16 mouse cellular contexts compared by ENCODE assay signal in the genomic region with DNA sequence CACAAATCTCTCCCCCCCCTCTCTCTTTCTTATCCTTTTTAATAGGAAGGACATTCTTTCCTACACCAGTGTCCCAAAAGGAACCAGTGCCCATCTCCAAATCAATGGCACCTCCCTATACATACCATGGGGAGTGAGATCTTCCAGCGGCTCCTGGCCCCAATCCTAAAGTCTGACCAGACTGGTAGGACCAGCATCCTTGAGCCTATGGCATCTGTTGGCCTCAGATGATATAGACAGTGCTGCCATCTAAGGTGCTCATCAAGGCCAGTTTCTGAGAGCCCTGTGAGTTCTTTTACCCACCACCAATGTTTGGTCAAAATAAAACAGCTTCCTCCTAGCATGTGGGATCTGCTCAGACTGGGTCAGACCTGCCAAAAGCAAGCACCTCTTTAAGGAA. TPM values are rescaled to one million over a fixed set of nuclear protein-coding genes. Genes with fewer than 3 reads are reported as not detected.
DNase-seq lines count a peak whose midpoint lies in the region; ATAC-seq and TF ChIP-seq lines count a peak whose summit lies in the region.
"Had no signal": no experiment of that assay in that cellular context is flagged by ENCODE, and none has a peak within 500 bp of the region (broad histone marks: within the 10 kb centered on the region; RNA-seq: fewer than 3 reads in every experiment).

No protein-coding gene starts in this region.

- H3K9me3 ChIP-seq in hindbrain, embryonic 14.5 days (ENCODE audit: control insufficient read depth, low read length): no peaks in the 10 kb centered on the region
- H3K9me3 ChIP-seq in midbrain, postnatal 0 days (ENCODE audit: low read length): no peaks in the 10 kb centered on the region
- no peaks in the 10 kb centered on the region for H3K9me3 ChIP-seq in liver, embryonic 11.5 days (ENCODE audit: control insufficient read depth, low read length)

- H3K36me3 ChIP-seq in hindbrain, embryonic 14.5 days (replicated peaks; ENCODE audit: control insufficient read depth, insufficient read depth): peaks cover 6% of the 10 kb centered on the region
- H3K36me3 ChIP-seq in midbrain, postnatal 0 days (ENCODE audit: insufficient read depth, low read length): 0 out of 2 replicates have a peak, but pooled peaks cover 4% of the 10 kb centered on the region
- H3K36me3 ChIP-seq in liver, embryonic 11.5 days (ENCODE audit: control insufficient read depth, insufficient read depth, low read length): no peaks in the 10 kb centered on the region

- H3K9ac ChIP-seq in hindbrain, embryonic 14.5 days: 0 out of 2 replicates have a peak overlapping the region, but pooled peaks have one; percentile 97
- H3K9ac ChIP-seq in midbrain, postnatal 0 days (replicated peaks; ENCODE audit: low read length, poor library complexity, severe bottlenecking): no peak overlapping the region; the same call in 1 of the 2 replicates
- H3K9ac ChIP-seq in liver, embryonic 11.5 days (ENCODE audit: low read depth, low read length): no peak overlapping the region
- H3K9ac ChIP-seq: liver, postnatal 0 days had no signal

- peak overlapping the region; percentile 61 for H3K4me2 ChIP-seq in hindbrain, embryonic 14.5 days (replicated peaks)
- peak overlapping the region; percentile 76 for H3K4me2 ChIP-seq in midbrain, postnatal 0 days (ENCODE audit: low read depth, low read length, poor library complexity, severe bottlenecking)
- no peak overlapping the region for H3K4me2 ChIP-seq in liver, embryonic 11.5 days

- peak overlapping the region; percentile 33; the same call in 1 of the 2 replicates for H3K4me3 ChIP-seq in layer of hippocampus, adult 2 months
- H3K4me3 ChIP-seq in hindbrain, embryonic 14.5 days (replicated peaks; ENCODE audit: low read length): peak overlapping the region; percentile 93
- H3K4me3 ChIP-seq in midbrain, postnatal 0 days (ENCODE audit: low read depth, low read length): peak overlapping the region; percentile 88; the same call in 1 of the 2 replicates
- no peak overlapping the region for H3K4me3 ChIP-seq in liver, embryonic 11.5 days (ENCODE audit: low read depth, low read length)

- no peaks in the 10 kb centered on the region for H3K27me3 ChIP-seq in hindbrain, embryonic 14.5 days (ENCODE audit: control insufficient read depth, insufficient read depth, low read length)
- no peaks in the 10 kb centered on the region for H3K27me3 ChIP-seq in midbrain, postnatal 0 days (ENCODE audit: insufficient read depth, low read length)
- H3K27me3 ChIP-seq in liver, embryonic 11.5 days (replicated peaks; ENCODE audit: control insufficient read depth, insufficient read depth, low read length): no peaks in the 10 kb centered on the region

- peaks cover 37% of the 10 kb centered on the region for H3K4me1 ChIP-seq in hindbrain, embryonic 14.5 days (replicated peaks; ENCODE audit: control insufficient read depth, insufficient read depth, low read length)
- peaks cover 11% of the 10 kb centered on the region for H3K4me1 ChIP-seq in midbrain, postnatal 0 days (ENCODE audit: insufficient read depth, low read length)
- peaks cover 6% of the 10 kb centered on the region for H3K4me1 ChIP-seq in liver, embryonic 11.5 days (replicated peaks; ENCODE audit: control insufficient read depth, insufficient read depth, low read length)

- ATAC-seq in cerebellum, adult (ENCODE audit: insufficient number of reproducible peaks, low FRiP score, low TSS enrichment): no peak
- no peak for ATAC-seq in hindbrain, embryonic 14.5 days (ENCODE audit: low FRiP score)
- ATAC-seq in midbrain, postnatal 0 days (ENCODE audit: low FRiP score): no peak
- ATAC-seq in liver, embryonic 11.5 days (replicated peaks; ENCODE audit: low FRiP score): no peak
- ATAC-seq: liver, postnatal 0 days had no signal

- H3K27ac ChIP-seq in layer of hippocampus, adult 2 months: no peak overlapping the region
- no peak overlapping the region for H3K27ac ChIP-seq in hindbrain, embryonic 14.5 days
- no peak overlapping the region for H3K27ac ChIP-seq in midbrain, postnatal 0 days (ENCODE audit: low read depth, low read length)
- no peak overlapping the region for H3K27ac ChIP-seq in liver, embryonic 11.5 days (ENCODE audit: low read depth, low read length)

- DNase-seq in cerebellum, adult 11-12 months: peak; percentile 46
- no peak for DNase-seq in layer of hippocampus, adult 2 months (ENCODE audit: low spot score in 2 of 2)
- DNase-seq in layer of hippocampus, adult 18-20 months (ENCODE audit: low spot score in 2 of 2): no peak
- DNase-seq in hindbrain, embryonic 14.5 days (ENCODE audit: low spot score): no peak
- DNase-seq in midbrain, postnatal 0 days (ENCODE audit: low spot score): no peak
- DNase-seq in liver, embryonic 11.5 days (ENCODE audit: low spot score): no peak
- no peak for DNase-seq in spleen, adult 18-20 months
- DNase-seq: adrenal gland, postnatal 36 days; embryo, embryonic 11 days; kidney, adult 8-10 months; kidney, postnatal 4 days; layer of hippocampus, postnatal 36 days; liver, postnatal 0 days had no signal

- TF ChIP-seq CTCF in layer of hippocampus, adult 2 months (conservative IDR thresholded peaks at IDR 0.05): no peak
- no peak for TF ChIP-seq CTCF in midbrain, postnatal 0 days (IDR thresholded peaks at IDR 0.05)

- WGBS in hindbrain, embryonic 14.5 days: 96% methylated on average over 1 of the region's 1 CpGs
- WGBS in midbrain, postnatal 0 days: 94% methylated on average over 1 of the region's 1 CpGs
- 82% methylated on average over 1 of the region's 1 CpGs for WGBS in liver, embryonic 11.5 days

RNA-seq across cellular contexts. Expression of a gene that starts 1.6 kb away (rescaled TPM):
- total RNA-seq in layer of hippocampus, adult 2 months (2021): 100 to 1,000 TPM; 100 to 107 TPM
- 100 to 1,000 TPM in 1 of 2 experiments, 10 to 100 TPM in 1; 93.2 to 102 TPM for total RNA-seq in layer of hippocampus, adult 18-20 months (2021)
- polyA plus RNA-seq in hindbrain, embryonic 14.5 days (2014; fragmentation: Nextera tagmentation; extraction: Ambion mirVana): 88.7 and 90.3 TPM in 2 replicates
- total RNA-seq in midbrain, postnatal 0 days (2014; rRNA removed): 229 and 238 TPM in 2 replicates
- 108 and 111 TPM in 2 replicates for polyA plus RNA-seq in midbrain, postnatal 0 days (2015; fragmentation: Nextera tagmentation; extraction: Ambion mirVana)
- 10.8 and 12.5 TPM in 2 replicates for polyA plus RNA-seq in liver, embryonic 11.5 days (2014; fragmentation: Nextera tagmentation; extraction: Ambion mirVana)

RNA-seq across cellular contexts. Expression of a gene that starts 34.0 kb away (rescaled TPM):
- not detected for total RNA-seq in layer of hippocampus, adult 2 months (2021)
- under 1 TPM in 1 of 2 experiments, not detected in 1; 0.22 TPM for total RNA-seq in layer of hippocampus, adult 18-20 months (2021)
- not detected in 2 replicates for polyA plus RNA-seq in hindbrain, embryonic 14.5 days (2014; fragmentation: Nextera tagmentation; extraction: Ambion mirVana)
- not detected in 2 replicates for total RNA-seq in midbrain, postnatal 0 days (2014; rRNA removed)
- polyA plus RNA-seq in midbrain, postnatal 0 days (2015; fragmentation: Nextera tagmentation; extraction: Ambion mirVana): not detected in 2 replicates
- polyA plus RNA-seq in liver, embryonic 11.5 days (2014; fragmentation: Nextera tagmentation; extraction: Ambion mirVana): not detected in 2 replicates
- polyA plus RNA-seq: heart, embryonic 14.5 days; limb, embryonic 14.5 days had no signal

RNA-seq across cellular contexts. Expression of a gene that starts 49.3 kb away (rescaled TPM):
- total RNA-seq in layer of hippocampus, adult 2 months (2021): 10 to 100 TPM; 46.0 to 47.4 TPM
- 10 to 100 TPM; 38.4 to 41.3 TPM for total RNA-seq in layer of hippocampus, adult 18-20 months (2021)
- 58.8 and 60.8 TPM in 2 replicates for polyA plus RNA-seq in hindbrain, embryonic 14.5 days (2014; fragmentation: Nextera tagmentation; extraction: Ambion mirVana)
- 17.9 and 19.4 TPM in 2 replicates for total RNA-seq in midbrain, postnatal 0 days (2014; rRNA removed)
- polyA plus RNA-seq in midbrain, postnatal 0 days (2015; fragmentation: Nextera tagmentation; extraction: Ambion mirVana): 28.1 and 33.1 TPM in 2 replicates
- polyA plus RNA-seq in liver, embryonic 11.5 days (2014; fragmentation: Nextera tagmentation; extraction: Ambion mirVana): 1.0 and 1.4 TPM in 2 replicates

RNA-seq across cellular contexts. Expression of a gene that starts 58.7 kb away (rescaled TPM):
- not detected for total RNA-seq in layer of hippocampus, adult 2 months (2021)
- total RNA-seq in layer of hippocampus, adult 18-20 months (2021): not detected
- polyA plus RNA-seq in hindbrain, embryonic 14.5 days (2014; fragmentation: Nextera tagmentation; extraction: Ambion mirVana): 0.05 TPM in 1 of 2 replicates, not detected in the other
- not detected in 2 replicates for total RNA-seq in midbrain, postnatal 0 days (2014; rRNA removed)
- 0.12 TPM in 1 of 2 replicates, not detected in the other for polyA plus RNA-seq in midbrain, postnatal 0 days (2015; fragmentation: Nextera tagmentation; extraction: Ambion mirVana)
- polyA plus RNA-seq in liver, embryonic 11.5 days (2014; fragmentation: Nextera tagmentation; extraction: Ambion mirVana): 0.21 TPM in 2 replicates
- total RNA-seq: layer of hippocampus, postnatal 36 days had no signal
- polyA plus RNA-seq: heart, embryonic 14.5 days had no signal
